Mouse (Mus musculus): ENCODE data around the gene Arhgef40.
A peak's percentile ranks its signal among the peaks of the same experiment; 100 is the strongest.

Gene Arhgef40

GRCm38 (mm10) chr14:51984247-51985231 lies at the start of gene Arhgef40:
Arhgef40 (plus strand) TSS chr14:51984719.
- no peak for DNase-seq (ENCODE audit: low spot score)

- no peak for DNase-seq (ENCODE audit: low spot score)
These were observed 45.5 kb upstream of the Arhgef40 start for GRCm38 (mm10) chr14:51939005-51939404.

- DNase-seq (ENCODE audit: low spot score): no peak
These were observed 43.5 kb upstream of the Arhgef40 start for GRCm38 (mm10) chr14:51940944-51941560.

- DNase-seq (ENCODE audit: low spot score): no peak
These were observed 42.9 kb upstream of the Arhgef40 start for GRCm38 (mm10) chr14:51941577-51941976.

- no peak for DNase-seq (ENCODE audit: low spot score)
These were observed 42.3 kb upstream of the Arhgef40 start for GRCm38 (mm10) chr14:51942236-51942635.

- DNase-seq (ENCODE audit: low spot score): no peak
These were observed 41.2 kb upstream of the Arhgef40 start for GRCm38 (mm10) chr14:51943336-51943735.

GRCm38 (mm10) chr14:51960316-51960715 lies 24.2 kb upstream of the Arhgef40 start:
- no peak for DNase-seq (ENCODE audit: low spot score)

- no peak for DNase-seq (ENCODE audit: low spot score)
These were observed 17.1 kb upstream of the Arhgef40 start for GRCm38 (mm10) chr14:51967400-51967799.

GRCm38 (mm10) chr14:51979252-51979651 lies 5.3 kb upstream of the Arhgef40 start:
- DNase-seq (ENCODE audit: low spot score): no peak

GRCm38 (mm10) chr14:51983251-51983650 lies 1.3 kb upstream of the Arhgef40 start:
- DNase-seq (ENCODE audit: low spot score): no peak

- DNase-seq (ENCODE audit: low spot score): no peak
These were observed 668 bp upstream of the Arhgef40 start for GRCm38 (mm10) chr14:51983855-51984246.

GRCm38 (mm10) chr14:51985301-51986152 lies 1.0 kb downstream of the Arhgef40 start:
- DNase-seq (ENCODE audit: low spot score): peak; percentile 67

- no peak for DNase-seq (ENCODE audit: low spot score)
These were observed 1.6 kb downstream of the Arhgef40 start for GRCm38 (mm10) chr14:51986153-51986505.

- no peak for DNase-seq (ENCODE audit: low spot score)
These were observed 2.7 kb downstream of the Arhgef40 start for GRCm38 (mm10) chr14:51987177-51987576.

GRCm38 (mm10) chr14:51988731-51989130 lies 4.2 kb downstream of the Arhgef40 start:
- no peak for DNase-seq (ENCODE audit: low spot score)

GRCm38 (mm10) chr14:51989461-51989970 lies 5.0 kb downstream of the Arhgef40 start:
- DNase-seq (ENCODE audit: low spot score): no peak

GRCm38 (mm10) chr14:51994453-51994852 lies 9.9 kb downstream of the Arhgef40 start:
- DNase-seq (ENCODE audit: low spot score): no peak

- DNase-seq (ENCODE audit: low spot score): no peak
These were observed 10.8 kb downstream of the Arhgef40 start for GRCm38 (mm10) chr14:51995219-51995871.

- no peak for DNase-seq (ENCODE audit: low spot score)
These were observed 11.8 kb downstream of the Arhgef40 start for GRCm38 (mm10) chr14:51996231-51996841.

- no peak for DNase-seq (ENCODE audit: low spot score)
These were observed 12.3 kb downstream of the Arhgef40 start for GRCm38 (mm10) chr14:51996866-51997265.

- no peak for DNase-seq (ENCODE audit: low spot score)
These were observed 13.0 kb downstream of the Arhgef40 start for GRCm38 (mm10) chr14:51997483-51997882.
